Mouse (Mus musculus): ENCODE results near the gene 1700017B05Rik.

DNA sequence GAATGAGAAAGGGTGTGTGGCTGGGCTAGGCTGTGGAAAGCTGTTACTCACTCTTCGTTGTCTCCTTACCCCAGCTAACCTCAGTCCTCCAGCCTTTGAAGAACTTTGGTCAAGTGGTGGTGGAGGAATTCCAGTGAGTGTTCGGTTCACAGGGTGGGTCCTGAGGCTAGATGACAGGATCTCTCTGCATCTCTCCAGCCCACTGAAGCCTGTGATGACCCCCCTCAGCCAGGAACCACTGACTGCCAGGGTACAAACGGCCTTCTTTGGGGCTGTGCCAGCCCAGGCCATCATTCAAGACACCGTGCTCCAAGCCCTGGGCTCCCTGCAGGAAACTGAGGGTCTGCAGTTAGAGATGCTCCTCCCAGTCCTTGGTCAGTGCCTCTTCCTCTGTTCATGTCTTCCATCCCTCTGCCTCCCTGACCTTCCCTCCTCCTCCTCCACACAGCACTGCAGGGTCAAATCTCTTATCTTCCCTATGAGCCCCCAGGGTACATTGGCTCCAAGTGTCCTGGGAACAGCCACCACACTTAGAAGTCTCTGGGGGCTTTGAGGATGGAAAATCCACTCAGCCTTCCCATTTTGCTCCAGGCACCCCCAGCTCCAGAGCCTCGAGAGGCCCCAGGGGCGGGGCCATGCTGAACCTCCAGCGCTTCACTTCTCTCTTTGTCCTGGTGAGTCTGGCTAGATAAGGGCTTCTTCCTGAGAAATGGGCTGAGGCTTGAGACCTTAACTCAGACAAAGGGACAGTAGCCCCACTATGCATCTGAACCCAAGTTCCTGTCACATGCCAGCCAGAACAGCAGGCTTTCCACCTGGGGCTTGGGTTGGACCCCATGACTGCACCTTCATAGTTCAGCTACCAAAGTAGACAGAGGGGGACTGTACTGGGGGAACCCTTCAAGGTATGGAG, 14.1 kb downstream of the 1700017B05Rik start:
- no peak for TF ChIP-seq CTCF (IDR thresholded peaks at IDR 0.05; ENCODE audit: low read depth)
- no peak for TF ChIP-seq EP300 (IDR thresholded peaks at IDR 0.05; ENCODE audit: low read depth)
